Mouse (Mus musculus) myocyte (in vitro differentiated cells): ENCODE results near the gene Bfsp2. TPM values are rescaled to one million over a fixed set of nuclear protein-coding genes. Genes with fewer than 3 reads are reported as not detected.

Source experiments
- H3K27me3 ChIP-seq: one replicate; pipeline ENCODE4 v1.6.1; 2011; ENCODE audit not compliant: control insufficient read depth, insufficient read depth, insufficient read length
- H3K36me3 ChIP-seq: one replicate; pipeline ENCODE4 v1.6.1; 2011; ENCODE audit not compliant: control insufficient read depth, insufficient read depth
- H3K4me2 ChIP-seq: one replicate; pipeline ENCODE4 v1.6.1; 2011; ENCODE audit warnings: low read depth, control low read depth
- H3K4me3 ChIP-seq: one replicate; pipeline ENCODE4 v1.5.1; 2011; ENCODE audit warnings: mild to moderate bottlenecking, control low read depth, moderate library complexity
- H3K79me2 ChIP-seq: one replicate; pipeline ENCODE4 v1.6.1; 2011; ENCODE audit not compliant: control insufficient read depth, insufficient read depth
- H3ac ChIP-seq: one replicate; pipeline ENCODE4 v1.6.1; 2011; ENCODE audit not compliant: control insufficient read depth, insufficient read length
- CEBPB ChIP-seq: IDR thresholded peaks from 2 replicates; pipeline ENCODE4 v1.6.1; 2011; ENCODE audit warnings: mild to moderate bottlenecking, moderate library complexity; ENCODE audit not compliant: poor library complexity, insufficient read depth, severe bottlenecking
- E2F4 ChIP-seq: IDR thresholded peaks from one replicate; pipeline ENCODE4 v1.6.1; 2011; ENCODE audit warnings: mild to moderate bottlenecking, control low read depth, moderate library complexity; ENCODE audit not compliant: insufficient read depth
- MAX ChIP-seq: IDR thresholded peaks from one replicate; pipeline ENCODE4 v1.6.1; 2011; ENCODE audit warnings: low read depth, mild to moderate bottlenecking, control low read depth
- MYOD1 ChIP-seq, 3 experiments: IDR thresholded peaks; one replicate each; pipeline ENCODE4 v1.6.1; 2011; ENCODE audit warnings: control low read depth in 2 of 3, low read depth in 2 of 3, mild to moderate bottlenecking in 2 of 3, moderate library complexity in 1 of 3; ENCODE audit not compliant: insufficient read length in 2 of 3, control insufficient read depth in 1 of 3
- MYOG ChIP-seq, 3 experiments: IDR thresholded peaks; one replicate each; pipeline ENCODE4 v1.6.1; 2011; ENCODE audit warnings: control low read depth in 2 of 3, low read depth in 2 of 3, mild to moderate bottlenecking in 2 of 3; ENCODE audit not compliant: insufficient read length in 2 of 3, control insufficient read depth in 1 of 3, insufficient read depth in 1 of 3
- POLR2A ChIP-seq: IDR thresholded peaks from one replicate; pipeline ENCODE4 v1.6.1; 2011; ENCODE audit warnings: low read depth, mild to moderate bottlenecking, control low read depth, moderate library complexity; ENCODE audit not compliant: insufficient read length
- POLR2AphosphoS2 ChIP-seq: IDR thresholded peaks from one replicate; pipeline ENCODE4 v1.6.1; 2011; ENCODE audit warnings: low read depth, control low read depth; ENCODE audit not compliant: insufficient read length
- REST ChIP-seq: IDR thresholded peaks from one replicate; pipeline ENCODE4 v1.6.1; 2011; ENCODE audit warnings: mild to moderate bottlenecking, control low read depth, moderate library complexity; ENCODE audit not compliant: insufficient read depth, insufficient read length
- SRF ChIP-seq: IDR thresholded peaks from one replicate; pipeline ENCODE4 v1.6.1; 2011; ENCODE audit warnings: low read depth; ENCODE audit not compliant: control insufficient read depth, insufficient read length
- TCF12 ChIP-seq: IDR thresholded peaks from one replicate; pipeline ENCODE4 v1.6.1; 2011; ENCODE audit warnings: mild to moderate bottlenecking, control low read depth; ENCODE audit not compliant: poor library complexity, insufficient read depth, severe bottlenecking
- TCF3 ChIP-seq: IDR thresholded peaks from one replicate; pipeline ENCODE4 v1.6.1; 2011; ENCODE audit warnings: low read depth, control low read depth; ENCODE audit not compliant: insufficient read length
- USF1 ChIP-seq: IDR thresholded peaks from one replicate; pipeline ENCODE4 v1.6.1; 2011; ENCODE audit warnings: low read depth, mild to moderate bottlenecking, control low read depth, moderate library complexity
- polyA plus RNA-seq: library from polyadenylated mRNA; unstranded; fragments of >200 nt; fragmentation: generic; extraction: Trizol; gene quantifications from one replicate; pipeline ENCODE4 v1.2.1, GENCODE M21; 2012; ENCODE audit warnings: missing spikeins

The Bfsp2 gene
- polyA plus RNA-seq, 1 experiment, result 0.25 TPM

DNA sequence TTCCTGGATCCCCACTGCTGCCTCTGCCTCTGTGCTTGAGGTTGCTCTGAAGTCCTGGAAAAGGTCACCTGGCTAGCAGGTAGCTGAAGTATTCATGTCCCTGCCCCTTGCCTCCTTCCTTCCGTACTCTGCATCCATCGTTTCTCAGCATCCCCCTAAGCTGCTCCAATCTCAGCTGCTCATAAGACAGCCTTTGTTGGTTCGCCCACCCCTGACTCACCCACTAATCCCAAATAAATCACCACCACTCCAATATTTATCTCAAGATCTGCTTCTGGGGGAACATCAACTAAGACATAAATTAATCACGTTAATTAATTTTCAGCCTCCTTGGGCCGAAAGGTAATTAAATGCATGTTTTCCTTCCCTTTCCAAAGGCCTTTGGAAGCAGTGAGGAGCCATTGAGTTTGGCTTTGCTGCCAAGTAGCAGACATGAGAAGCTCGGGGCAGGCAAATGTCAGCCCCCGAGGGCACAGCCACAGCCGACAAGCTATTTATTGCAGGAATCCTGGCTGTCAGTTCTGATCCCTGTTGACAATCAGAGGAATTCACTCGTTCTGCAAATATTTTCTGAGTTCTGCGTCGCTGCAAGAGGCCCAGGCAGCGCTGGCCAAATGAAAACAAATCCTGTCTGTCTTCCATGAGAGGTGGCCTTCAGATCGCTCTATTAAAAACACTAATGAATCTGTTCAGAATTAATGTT lies 36.9 kb downstream of the Bfsp2 start:
- Histone ChIP-seq H3K79me2 (no peaks in the 10 kb centered on the region), H3K4me3 (no peak overlapping the region), H3K27me3 (no peaks in the 10 kb centered on the region), H3ac (no peak overlapping the region), H3K4me2 (no peak overlapping the region), H3K36me3 (no peaks in the 10 kb centered on the region)
- TF ChIP-seq REST (no peak), TCF12 (no peak), MYOG (IDR thresholded peaks at IDR 0.05; ENCODE audit: control insufficient read depth in 1 of 3, insufficient read depth in 1 of 3, insufficient read length in 2 of 3, low read depth in 2 of 3) (no peak), POLR2AphosphoS2 (no peak), USF1 (no peak), POLR2A (no peak), MAX (no peak), SRF (no peak), MYOD1 (IDR thresholded peaks at IDR 0.05; ENCODE audit: control insufficient read depth in 1 of 3, insufficient read length in 2 of 3, low read depth in 2 of 3) (no peak), CEBPB (no peak), TCF3 (no peak), E2F4 (no peak)

GRCm38 (mm10) chr9:103440597-103440996 lies 39.6 kb downstream of the Bfsp2 start:
- Histone ChIP-seq H3K27me3 (no peaks in the 10 kb centered on the region), H3K79me2 (no peaks in the 10 kb centered on the region), H3K4me2 (no peak overlapping the region), H3K4me3 (no peak overlapping the region), H3ac (no peak overlapping the region), H3K36me3 (no peaks in the 10 kb centered on the region)
- no peak for TF ChIP-seq REST
- no peak for TF ChIP-seq POLR2AphosphoS2
- no peak for TF ChIP-seq USF1
- no peak for TF ChIP-seq SRF
- TF ChIP-seq MYOG (IDR thresholded peaks at IDR 0.05; ENCODE audit: control insufficient read depth in 1 of 3, insufficient read depth in 1 of 3, insufficient read length in 2 of 3, low read depth in 2 of 3), result no peak
- no peak for TF ChIP-seq TCF12
- no peak for TF ChIP-seq POLR2A
- TF ChIP-seq E2F4, result no peak
- no peak for TF ChIP-seq MYOD1 (IDR thresholded peaks at IDR 0.05; ENCODE audit: control insufficient read depth in 1 of 3, insufficient read length in 2 of 3, low read depth in 2 of 3)
- TF ChIP-seq MAX, result no peak
- TF ChIP-seq TCF3, result no peak
- no peak for TF ChIP-seq CEBPB

- H3K4me3 ChIP-seq, result no peak overlapping the region
- no peak overlapping the region for H3K4me2 ChIP-seq
- H3K79me2 ChIP-seq, result no peaks in the 10 kb centered on the region
- H3ac ChIP-seq, result no peak overlapping the region
- TF ChIP-seq USF1, result no peak
- no peak for TF ChIP-seq CEBPB
- TF ChIP-seq MYOD1 (IDR thresholded peaks at IDR 0.05; ENCODE audit: control insufficient read depth in 1 of 3, insufficient read length in 2 of 3, low read depth in 2 of 3), result no peak
- H3K36me3 ChIP-seq, result no peaks in the 10 kb centered on the region
- H3K27me3 ChIP-seq, result no peaks in the 10 kb centered on the region
Measured at GRCm38 (mm10) chr9:103437104-103437503, 43.1 kb downstream of the Bfsp2 start.

- TF ChIP-seq USF1, result peak; percentile 52
- no peak for TF ChIP-seq CEBPB
- no peak for TF ChIP-seq REST
- TF ChIP-seq MYOD1 (IDR thresholded peaks at IDR 0.05; ENCODE audit: control insufficient read depth in 1 of 3, insufficient read length in 2 of 3, low read depth in 2 of 3), result peak in 2 of 3 experiments; percentile 43 to 58
- no peak for TF ChIP-seq E2F4
- no peak for TF ChIP-seq TCF3
- peak in 1 of 3 experiments; percentile 60 for TF ChIP-seq MYOG (IDR thresholded peaks at IDR 0.05; ENCODE audit: control insufficient read depth in 1 of 3, insufficient read depth in 1 of 3, insufficient read length in 2 of 3, low read depth in 2 of 3)
- TF ChIP-seq POLR2A, result no peak
- Histone ChIP-seq H3K79me2 (no peaks in the 10 kb centered on the region), H3K36me3 (no peaks in the 10 kb centered on the region), H3K4me3 (no peak overlapping the region), H3K4me2 (no peak overlapping the region), H3K27me3 (no peaks in the 10 kb centered on the region), H3ac (no peak overlapping the region)
Measured at GRCm38 (mm10) chr9:103434116-103434515, 46.1 kb downstream of the Bfsp2 start.
